Mouse (Mus musculus) adipocyte (in vitro differentiated cells): ENCODE data around the gene Mlh1.

Experiments
- DNase-seq: peaks from one replicate; pipeline ENCODE4 v3.0.0-alpha.2; 2016; ENCODE audit warnings: low spot score

Gene Mlh1

DNA sequence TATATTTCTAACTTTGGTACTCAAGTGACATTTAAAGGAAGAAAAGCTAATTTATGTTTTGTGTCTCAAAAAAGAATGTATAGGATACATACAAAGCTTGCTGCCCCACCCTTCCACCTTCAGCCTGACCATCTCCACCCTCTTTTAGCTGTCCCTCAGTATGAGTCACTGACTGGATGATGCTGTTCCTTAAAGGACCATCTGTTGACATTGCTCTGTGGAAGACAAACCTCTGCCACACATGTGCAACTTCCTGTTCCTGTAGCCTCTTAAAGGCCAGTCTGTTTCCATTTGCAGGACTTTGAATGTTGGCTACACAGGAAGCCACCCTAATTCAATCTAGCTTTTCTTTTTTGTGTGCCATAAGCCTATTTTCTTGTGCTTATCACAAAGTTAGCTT, 55.2 kb downstream of the Mlh1 start:
- DNase-seq = no peak

GRCm38 (mm10) chr9:111213501-111213900, 58.1 kb downstream of the Mlh1 start:
- no peak for DNase-seq

DNA sequence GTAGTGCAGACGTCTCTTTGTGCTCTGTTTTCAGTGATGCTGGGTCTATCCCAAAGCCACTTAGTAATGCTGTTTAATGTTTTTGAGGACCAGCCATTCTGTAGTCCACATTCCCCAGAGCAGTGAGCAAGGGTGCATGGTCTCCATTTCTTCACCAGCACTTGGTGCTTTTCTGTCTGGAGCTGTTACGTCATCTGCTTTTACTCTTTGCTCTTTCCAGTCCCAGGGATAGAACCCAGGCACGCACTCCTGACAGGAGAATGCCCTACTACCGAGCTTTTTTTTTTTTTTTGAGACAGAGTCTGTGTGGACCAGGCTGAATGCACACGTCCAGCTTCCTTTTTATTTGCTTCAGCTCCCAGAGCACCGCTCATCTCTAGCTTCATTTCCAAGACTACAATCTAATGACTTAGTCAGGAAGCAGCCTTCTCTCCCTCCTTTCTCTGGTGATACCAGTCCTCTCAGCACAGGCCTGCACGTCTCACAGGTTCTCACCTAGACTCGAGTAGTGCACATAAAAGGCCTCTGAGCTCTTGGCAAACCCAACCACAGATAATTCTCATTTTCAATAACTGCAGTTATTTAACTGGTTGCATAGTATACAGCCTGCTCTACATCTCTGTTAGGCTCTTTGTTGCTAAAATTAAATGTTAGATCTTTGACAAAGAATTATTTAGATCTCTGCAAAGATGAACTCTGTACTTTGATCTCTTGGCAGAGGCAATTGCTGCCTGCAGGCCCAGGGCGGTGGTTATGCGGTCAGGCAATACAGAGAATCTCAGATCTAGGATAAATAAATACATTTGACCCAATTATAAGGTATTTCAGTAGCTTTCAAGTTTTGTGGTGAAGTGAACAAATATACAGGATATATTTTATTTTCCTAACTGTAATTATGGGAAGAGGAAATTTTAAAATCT, 60.2 kb downstream of the Mlh1 start:
- DNase-seq = no peak

GRCm38 (mm10) chr9:111210412-111210811, 61.2 kb downstream of the Mlh1 start:
- DNase-seq = no peak

DNA sequence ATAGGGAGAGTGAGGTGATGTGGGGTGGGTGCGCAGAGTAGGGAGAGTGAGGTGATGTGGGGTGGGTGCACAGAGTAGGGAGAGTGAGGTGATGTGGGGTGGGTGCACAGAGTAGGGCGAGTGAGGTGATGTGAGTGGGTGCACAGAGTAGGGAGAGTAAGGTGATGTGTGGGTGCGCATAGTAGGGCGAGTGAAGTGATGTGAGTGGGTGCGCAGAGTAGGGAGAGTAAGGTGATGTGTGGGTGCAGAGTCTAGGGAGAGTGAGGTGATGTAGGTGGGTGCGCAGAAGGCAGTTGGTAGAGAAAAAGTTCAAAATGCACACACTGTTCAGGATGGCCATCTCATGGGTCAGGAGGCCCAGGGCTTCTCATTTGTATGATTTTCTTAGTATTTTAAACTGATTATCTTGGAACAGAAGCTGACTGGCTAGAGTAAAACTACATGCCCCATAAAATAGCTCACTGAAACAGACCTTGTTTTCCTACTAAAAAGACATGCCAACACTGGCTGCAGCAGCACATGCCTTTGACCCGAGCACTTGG, 62.4 kb downstream of the Mlh1 start:
- DNase-seq = no peak

DNA sequence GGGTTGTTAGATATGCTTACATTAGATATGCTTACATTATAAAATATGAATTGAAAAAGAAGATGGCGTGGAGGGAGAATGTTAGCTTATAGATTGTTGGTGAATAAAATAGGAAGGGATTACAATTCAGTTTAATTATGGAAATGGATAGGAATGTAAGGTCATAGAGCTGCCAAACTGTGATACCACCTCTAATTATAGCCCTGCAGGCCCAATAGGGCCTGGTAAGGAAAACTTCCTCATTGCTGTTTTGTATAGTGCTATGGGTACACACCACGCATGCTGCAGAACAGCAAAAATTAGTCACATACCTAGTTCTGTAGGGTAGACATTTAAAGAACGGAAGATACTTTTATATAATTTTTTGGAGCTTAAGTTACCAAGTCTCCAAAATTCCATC, 63.4 kb downstream of the Mlh1 start:
- DNase-seq = no peak

DNA sequence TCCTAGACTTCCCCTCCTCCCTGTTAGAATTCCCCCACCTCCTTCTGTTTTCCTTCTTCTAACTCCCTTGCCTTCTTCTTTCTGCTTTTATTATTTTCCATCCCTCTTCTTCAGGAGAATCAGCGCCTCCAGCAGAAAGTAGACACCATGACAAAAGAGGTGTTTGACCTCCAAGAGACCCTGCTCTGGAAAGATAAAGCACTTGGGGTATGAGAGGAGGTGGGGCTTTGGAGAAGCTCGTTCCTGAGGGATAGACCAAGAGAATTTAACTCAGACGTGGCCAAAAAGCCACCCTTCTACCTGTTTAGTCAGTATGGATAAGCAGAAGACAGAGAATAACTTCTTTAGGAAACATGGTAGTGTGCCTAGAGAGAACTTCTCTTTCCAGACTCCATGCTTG, 63.9 kb downstream of the Mlh1 start:
- no peak for DNase-seq

- peak; percentile 23 for DNase-seq
These were observed 66.8 kb downstream of the Mlh1 start for GRCm38 (mm10) chr9:111204601-111205375.

- DNase-seq = no peak
These were observed 71.4 kb downstream of the Mlh1 start for GRCm38 (mm10) chr9:111200208-111200607.

- no peak for DNase-seq
These were observed 73.3 kb downstream of the Mlh1 start for GRCm38 (mm10) chr9:111198332-111198731.

DNA sequence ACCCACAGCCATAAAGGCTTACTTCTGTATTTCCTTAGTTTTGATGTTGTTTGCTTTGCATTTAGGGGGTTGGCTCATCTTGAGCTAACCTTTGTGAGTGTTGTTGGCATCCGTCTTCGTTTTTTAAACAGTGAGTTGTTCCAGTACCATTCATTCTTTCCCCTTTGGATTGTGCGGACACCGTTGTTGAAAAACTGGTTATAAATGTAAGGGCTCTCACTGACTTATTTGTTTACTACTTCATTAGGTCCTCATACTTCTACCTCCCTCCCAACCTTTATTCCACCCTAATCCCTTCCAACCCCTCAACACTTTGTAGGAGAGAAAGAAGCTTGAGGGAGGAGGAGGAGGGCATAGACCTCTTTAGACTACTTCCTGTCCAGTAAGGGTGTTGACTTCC, 73.9 kb downstream of the Mlh1 start:
- DNase-seq = no peak

DNA sequence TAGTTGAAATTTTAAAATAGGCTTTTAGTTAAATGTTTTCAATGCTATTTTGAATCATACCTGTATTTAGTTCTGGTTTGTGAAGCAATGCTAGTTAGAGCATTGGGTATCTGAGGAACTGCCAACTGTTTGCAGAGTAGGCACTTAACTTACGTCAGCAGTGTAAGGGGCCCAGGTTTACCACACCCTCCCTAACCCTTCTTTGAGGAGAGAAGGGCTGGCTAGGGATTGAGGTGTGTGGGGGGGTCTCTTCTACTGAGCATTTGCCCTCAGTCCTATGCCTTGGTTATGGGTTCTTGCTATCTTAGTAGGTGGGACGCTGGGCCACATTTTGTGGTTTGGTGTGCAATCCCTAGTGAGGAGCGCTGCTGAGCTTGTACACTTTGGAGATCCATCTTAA, 74.5 kb downstream of the Mlh1 start:
- no peak for DNase-seq

- DNase-seq = no peak
These were observed 78.4 kb downstream of the Mlh1 start for GRCm38 (mm10) chr9:111193211-111193610.

DNA sequence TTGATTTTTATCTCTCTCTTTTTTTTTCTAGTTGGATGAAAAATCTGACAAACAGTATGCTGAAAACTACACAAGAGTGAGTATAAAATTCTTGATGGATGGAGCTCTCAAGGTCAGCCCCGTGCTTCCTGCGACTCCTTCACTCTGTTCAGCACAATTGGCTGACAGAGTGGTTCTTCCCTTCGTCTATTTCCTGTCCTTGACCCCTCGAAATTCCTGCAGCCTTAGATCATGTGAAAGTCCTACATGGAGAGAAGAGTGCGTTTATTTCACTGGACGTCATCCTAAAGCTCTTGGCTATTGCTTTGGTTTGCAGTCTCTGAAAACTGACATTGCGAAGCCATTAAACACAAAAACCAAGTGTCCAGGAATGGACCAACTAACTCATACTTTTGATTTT, 82.9 kb downstream of the Mlh1 start:
- DNase-seq = no peak

GRCm38 (mm10) chr9:111186861-111187260, 84.7 kb downstream of the Mlh1 start:
- DNase-seq = peak; percentile 33

GRCm38 (mm10) chr9:111184929-111185328, 86.7 kb downstream of the Mlh1 start:
- DNase-seq = no peak

DNA sequence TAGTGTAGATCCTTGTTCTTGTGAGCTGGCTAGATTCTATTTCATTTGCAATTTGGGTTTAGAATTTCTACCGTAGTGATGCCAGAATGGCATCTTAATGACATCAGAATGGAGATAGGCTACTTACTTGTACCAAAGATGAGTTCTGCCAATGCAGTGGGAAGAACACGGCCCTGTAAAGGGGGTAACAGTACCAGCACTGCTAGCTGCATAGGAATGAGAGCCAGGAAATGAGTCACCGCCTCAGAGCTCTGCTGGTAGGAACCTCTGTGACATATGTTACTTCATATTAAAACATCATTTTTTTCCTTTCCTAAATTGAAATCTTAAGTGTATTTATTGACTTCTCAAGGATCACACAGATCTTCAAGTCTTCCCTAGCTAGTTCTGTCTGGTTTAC, 89.4 kb downstream of the Mlh1 start:
- DNase-seq = peak; percentile 32

GRCm38 (mm10) chr9:111178971-111179370, 92.6 kb downstream of the Mlh1 start:
- DNase-seq = no peak
